Mouse (Mus musculus) embryo, embryonic 10.5 days (tissue): ENCODE measurements around the gene Fgf8.

Source experiments
- DNase-seq: peaks from one replicate; pipeline ENCODE4 v3.0.0-alpha.2; 2015; ENCODE audit warnings: low spot score

Fgf8 gene

DNA sequence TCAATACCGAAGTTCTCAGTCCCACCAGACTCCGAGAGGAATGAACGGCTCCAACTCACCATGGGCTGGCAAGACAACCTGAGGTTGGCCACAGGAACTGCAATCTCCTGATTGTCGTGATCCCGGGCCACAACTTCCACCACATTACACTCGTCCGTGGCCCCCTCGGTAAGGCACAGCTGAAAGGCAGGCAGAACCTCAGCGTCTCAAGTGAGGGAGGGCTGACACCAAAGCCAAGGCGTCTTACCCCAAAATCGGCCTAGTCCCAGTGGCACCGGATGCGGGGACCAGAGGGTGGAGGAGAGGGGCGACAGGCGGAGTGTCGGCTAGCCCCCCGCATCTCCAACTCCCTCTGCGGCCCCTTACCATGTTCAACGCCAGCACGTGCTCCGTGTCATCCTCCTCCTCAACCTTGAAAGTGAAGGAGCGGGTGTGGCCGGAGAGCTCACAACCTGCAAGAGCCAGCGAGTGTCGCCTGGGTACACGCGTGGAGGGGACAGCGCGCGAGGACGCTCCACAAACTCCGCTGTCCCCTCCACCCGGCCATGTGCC is 6.1 kb upstream of the Fgf8 start:
- no peak for DNase-seq

DNA sequence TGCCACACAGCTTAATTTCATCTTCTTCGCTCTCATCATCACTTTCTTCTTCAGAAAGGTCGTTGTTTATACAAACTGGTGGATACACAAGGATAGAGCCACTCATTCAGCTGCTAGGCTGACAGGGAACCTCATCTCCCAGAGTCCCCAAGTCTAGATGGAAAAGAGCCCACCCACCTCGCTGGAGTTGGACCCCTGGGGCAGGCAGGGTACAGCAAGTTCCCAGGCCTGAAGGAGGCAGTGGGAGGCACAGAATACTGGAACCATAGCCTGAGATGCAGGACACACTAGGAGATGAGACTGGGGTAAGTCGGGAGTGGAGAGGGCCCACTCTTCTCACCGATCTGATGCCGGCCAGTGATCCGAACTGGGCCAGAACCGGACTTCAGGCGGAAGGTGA is 5.5 kb upstream of the Fgf8 start:
- no peak for DNase-seq

DNA sequence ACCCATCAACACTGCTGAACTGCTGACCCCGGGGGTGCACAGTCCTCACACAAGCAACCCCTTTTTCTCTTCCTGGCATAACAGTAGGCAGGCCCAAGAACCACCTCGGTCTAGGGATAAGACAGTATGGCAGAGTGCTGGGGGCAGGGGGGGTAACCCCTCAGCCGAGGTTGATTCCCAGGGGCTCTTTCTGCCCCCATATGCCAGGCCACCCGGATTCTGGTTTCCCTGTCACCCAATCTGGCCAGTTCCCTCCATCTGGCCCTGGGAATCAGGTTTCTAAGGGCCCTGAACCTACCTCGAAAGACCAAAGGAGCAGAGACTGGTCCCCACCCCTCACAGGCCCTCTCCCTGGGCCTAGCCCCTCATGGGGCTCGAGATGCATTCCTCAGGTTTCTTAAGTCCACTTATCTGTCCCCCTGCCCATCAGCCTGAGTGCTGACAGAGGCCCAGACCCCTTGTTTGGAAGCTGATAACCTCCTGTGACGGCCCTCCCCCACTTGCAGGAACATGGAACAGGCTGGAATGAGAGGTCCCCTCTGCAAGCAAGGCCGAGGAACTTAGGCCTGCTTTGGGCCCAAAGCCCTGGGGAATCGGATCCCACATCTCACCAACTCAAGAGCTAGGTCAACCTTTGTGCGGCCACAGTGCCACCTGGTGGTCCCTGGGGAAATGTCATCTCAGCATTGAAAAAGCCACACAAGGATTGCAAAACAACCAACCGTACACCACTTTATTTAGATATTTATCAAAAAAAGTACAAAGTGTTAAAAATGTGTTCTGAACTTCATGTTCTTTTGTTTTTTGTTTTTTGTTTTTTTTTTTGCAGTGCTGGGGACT is 4.5 kb upstream of the Fgf8 start:
- peak; percentile 94 for DNase-seq

- peak; percentile 86 for DNase-seq
Observed at GRCm38 (mm10) chr19:45746153-45747020, 3.7 kb upstream of the Fgf8 start.

DNA sequence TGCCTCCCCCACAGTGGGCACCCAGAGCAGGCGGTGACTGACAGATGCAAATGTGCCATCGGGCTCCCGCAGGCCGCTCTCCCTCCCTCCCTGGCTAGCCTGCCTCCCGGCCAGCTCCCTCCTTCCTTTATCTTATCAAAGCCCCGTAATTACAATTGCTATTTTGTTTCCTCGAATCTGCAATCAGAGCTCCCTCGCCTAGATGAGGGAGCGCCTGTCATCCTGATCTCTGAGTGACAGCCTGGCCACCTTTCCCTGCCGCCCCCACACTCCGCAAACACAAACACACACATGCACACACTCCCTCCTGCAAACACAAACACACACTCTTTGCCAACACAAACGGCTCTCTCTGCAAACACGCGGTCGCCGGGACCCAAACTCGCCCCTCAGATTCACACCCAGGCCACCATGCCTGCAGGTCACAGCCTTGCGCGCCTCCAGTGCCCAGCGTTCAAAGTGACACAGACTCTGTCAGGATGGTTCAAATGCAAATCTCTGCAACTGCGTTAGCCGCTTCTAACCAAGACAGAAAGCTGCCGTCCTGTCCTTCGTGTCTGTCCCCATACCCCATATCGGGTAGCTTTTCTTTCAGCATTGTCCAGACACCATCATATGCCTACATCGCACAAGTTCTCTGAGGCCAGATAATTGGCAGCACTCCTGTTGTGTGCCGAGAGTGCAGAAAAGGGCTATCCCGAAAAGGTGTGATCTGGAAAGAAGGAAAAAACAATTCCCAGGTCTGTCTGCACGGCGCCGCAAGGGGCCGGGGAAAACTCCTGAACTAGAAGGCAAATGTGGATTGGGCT is 2.8 kb upstream of the Fgf8 start:
- DNase-seq = no peak

DNA sequence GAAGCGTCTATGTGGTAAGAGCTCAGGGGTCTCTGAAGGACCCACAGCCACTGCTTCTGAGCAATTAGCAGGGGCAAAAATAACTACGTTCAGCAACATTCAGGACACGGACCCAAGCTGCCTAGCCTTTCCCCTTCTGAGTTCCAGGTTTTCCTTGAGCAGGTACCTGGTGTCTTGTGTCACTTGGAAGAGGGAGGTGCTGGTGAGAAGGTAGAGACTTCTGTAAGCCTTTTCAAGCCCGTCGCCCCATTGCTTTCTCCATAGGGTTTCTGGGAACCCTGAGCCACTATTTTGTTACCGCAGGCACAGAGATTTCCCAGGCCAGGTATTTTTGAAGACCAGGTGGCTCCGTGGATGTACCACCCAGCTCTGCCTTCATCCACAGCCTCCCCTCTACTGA is 904 bp upstream of the Fgf8 start:
- DNase-seq = no peak

- no peak for DNase-seq
Observed at GRCm38 (mm10) chr19:45742984-45743575, 365 bp upstream of the Fgf8 start.

DNA sequence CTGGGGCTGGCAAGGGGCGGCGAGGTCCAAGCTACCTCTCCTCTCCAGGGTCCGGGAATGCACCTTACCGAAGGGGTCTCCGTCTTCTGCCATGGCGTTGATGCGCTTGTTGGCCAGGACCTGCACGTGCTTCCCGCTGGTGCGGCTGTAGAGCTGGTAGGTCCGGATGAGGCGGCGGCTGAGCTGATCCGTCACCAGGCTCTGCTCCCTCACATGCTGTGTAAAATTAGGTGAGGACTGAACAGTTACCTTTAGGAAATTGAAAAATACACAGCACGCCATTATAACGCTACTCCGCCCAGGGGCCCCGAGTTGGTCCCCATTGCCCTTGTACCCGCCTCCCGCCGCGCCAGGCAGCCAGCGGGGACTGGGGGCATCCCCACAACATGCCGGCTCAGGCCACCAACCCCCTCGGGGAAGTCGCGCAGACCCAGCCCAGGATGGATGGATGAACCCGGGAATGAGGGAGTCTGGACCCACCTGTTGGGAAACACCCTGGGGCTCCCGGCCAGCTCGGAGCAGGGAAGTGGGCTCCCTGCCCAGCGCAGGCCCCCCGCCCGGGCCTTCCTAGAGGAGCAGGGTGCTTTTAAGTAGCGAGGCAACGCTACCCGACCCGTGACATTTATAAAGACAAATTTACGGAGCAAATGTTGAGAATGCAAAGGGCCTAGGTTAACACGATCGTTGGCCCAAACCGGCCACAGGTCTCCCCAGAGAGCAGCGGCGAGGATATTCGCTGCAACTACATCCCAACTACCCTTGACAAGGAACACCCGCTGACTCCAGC is 1.1 kb downstream of the Fgf8 start:
- no peak for DNase-seq

DNA sequence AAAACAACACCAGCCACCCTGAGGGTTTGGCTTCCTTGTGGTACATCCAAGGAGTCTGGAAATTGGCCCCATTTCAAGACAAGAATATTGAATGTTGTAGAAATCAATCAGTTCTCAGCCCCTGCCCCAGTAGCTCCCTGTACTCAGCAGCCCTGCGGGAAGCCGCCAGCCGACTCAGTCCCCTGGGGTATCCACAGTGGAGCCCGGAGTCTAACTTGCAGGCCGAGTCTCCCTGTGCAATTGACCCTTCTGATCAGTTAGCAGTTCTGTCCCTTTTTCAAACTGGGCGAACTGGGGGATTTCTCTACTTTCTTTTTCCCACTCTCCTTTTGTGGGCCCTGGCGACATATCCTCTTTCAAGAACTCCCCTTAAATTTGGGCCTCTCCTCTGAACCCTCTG is 1.9 kb downstream of the Fgf8 start:
- no peak for DNase-seq

DNA sequence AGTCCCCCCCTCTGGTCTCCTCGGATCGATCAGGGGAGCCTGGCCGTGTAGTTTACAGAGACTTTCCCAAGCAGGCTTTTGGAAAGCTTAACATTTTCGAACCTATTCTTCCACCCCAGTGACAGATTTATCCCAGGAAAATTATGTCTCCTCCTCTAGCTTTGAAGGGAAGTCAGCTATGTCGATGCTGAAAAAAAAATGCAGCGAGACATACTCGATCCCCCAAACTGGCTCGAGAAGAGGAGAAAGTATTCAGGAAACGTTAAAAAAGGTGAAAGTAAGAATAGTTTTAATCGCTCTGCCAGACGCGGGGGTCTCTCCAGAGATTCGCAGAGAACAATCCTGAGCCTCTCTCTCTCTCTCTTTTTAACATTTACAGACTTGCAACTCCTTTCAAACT is 2.5 kb downstream of the Fgf8 start:
- DNase-seq = no peak

DNA sequence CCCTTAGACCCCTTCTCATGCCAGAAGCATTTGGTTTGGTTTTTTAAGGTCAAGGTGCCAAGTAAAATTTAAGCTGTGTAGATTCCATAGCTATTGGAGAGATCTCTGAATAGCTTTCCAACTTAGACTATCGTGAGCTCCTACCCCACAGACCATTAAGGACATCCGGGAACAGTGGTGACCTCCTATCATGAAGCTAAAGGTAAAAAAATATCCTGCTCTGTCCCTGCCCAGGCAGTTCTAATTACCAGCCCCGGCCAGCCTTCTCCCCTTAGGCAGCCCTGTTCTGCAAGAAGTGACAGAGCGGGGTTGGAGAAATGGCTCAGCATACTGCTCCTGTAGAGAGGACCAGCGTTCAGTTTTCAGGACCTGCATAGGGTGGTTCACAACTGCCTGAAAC is 4.2 kb downstream of the Fgf8 start:
- DNase-seq = no peak

GRCm38 (mm10) chr19:45737846-45738484 is 4.8 kb downstream of the Fgf8 start:
- no peak for DNase-seq

DNA sequence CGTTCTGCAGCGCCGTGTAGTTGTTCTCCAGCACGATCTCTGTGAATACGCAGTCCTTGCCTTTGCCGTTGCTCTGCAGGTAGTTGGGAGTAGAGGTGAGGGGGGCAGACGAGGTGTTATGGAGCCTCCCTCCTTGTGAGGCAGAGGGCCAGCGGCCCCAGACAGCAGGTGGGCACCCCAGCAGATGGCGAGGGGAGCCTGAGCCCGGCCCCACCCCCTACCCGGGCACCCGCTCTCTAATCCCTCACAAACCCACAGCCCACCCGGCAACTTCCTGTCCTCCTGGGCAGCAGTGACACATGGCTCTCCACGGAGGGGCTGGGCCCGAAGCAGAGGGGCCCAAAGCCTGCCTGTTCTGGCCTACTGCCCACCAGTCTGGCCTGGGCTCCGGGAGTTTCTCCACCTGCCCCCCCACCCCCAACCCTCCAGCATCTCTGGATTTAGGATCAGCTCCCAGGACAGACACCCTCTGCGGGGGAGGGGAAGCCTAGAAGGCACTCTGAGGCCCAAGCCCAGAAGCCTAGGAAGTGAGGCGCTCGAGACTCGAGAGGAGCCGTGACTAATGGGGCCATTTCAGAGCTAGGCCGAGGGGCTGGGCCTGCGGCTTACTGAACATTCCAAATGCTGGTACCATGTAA is 5.4 kb downstream of the Fgf8 start:
- peak; percentile 73 for DNase-seq

DNA sequence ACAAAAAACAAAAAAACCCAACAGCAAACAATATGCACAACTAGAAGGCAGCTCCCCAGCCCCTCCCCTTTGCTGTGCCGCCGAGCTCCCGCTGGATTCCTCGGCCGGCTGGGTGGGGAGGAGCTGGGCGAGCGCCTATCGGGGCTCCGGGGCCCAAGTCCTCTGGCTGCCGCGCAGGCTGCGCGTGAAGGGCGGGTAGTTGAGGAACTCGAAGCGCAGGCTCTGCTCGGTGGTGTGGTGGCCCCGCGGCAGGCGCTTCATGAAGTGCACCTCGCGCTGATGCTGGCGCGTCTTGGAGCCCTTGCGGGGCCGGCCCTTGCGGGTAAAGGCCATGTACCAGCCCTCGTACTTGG is 5.9 kb downstream of the Fgf8 start:
- DNase-seq = peak; percentile 67

- DNase-seq = no peak
Observed at GRCm38 (mm10) chr19:45736241-45736640, 6.5 kb downstream of the Fgf8 start.

DNA sequence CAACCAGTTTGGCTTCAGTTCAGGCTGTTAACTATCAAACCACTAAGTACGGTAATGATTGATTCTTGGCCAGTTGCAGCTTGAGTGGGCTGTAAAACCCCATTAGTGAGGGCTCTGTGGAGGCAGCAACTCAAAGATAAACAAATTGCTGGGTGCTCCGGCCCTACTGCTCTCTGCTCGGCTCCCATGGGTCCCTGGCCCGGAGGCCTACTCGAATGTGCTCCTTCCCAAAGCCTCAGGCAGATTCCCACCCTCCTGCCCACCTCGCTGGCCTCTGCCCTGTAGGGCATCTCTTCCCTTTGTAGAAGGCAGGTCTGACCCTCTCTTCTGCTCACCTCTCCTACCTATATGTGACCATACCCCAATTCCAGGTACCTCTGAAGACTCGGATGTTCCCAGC is 8.0 kb downstream of the Fgf8 start:
- no peak for DNase-seq

DNA sequence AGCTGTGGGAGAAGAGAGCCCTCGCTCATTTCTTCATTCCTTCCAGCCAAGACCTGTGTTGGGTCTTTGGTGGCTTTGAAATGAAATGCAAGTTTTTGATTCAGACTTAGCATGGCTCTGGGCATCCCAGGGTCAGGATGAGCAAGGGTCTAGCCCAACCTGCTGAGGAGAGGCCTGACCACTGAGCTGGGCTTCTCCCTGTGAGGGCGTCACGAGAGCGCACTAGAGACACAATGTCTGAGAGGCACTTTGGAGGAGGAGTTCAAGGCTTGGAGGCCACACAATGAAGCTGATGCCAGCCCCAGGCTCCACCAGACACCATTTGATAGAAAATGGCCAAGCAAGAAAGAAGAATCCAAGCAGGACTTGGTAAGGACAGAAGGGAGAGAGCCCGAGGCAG is 8.5 kb downstream of the Fgf8 start:
- DNase-seq = no peak

GRCm38 (mm10) chr19:45733564-45733963 is 9.2 kb downstream of the Fgf8 start:
- DNase-seq = no peak

- no peak for DNase-seq
Observed at GRCm38 (mm10) chr19:45731658-45732057, 11.1 kb downstream of the Fgf8 start.

- no peak for DNase-seq
Observed at GRCm38 (mm10) chr19:45730042-45730441, 12.7 kb downstream of the Fgf8 start.
